Mouse (Mus musculus): Measurements from ENCODE around the gene Dicer1. TPM values are rescaled to one million over a fixed set of nuclear protein-coding genes. Genes with fewer than 3 reads are reported as not detected.

Gene Dicer1
- polyA plus RNA-seq, 1 experiment, result 5.1 TPM

DNA sequence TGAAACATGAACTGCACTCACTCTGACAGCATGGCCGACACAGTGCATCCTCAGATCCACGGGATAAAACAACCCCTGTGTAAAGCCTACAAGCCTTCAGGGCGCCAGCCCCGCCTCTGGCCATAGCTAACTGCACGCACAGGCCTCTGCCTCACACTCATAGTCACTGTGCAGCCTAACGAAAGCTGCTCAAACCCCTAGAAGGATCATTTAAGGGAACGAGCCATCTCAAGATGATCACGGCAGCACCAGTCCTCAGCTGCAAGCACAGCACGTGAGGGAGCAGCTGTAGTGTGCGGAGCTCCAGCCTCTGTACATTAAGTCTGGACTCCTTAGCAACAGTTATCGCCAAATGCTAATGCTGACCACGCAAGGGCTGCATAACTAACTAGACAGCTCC is 58.9 kb downstream of the Dicer1 start:
- H3K36me3 ChIP-seq (ENCODE audit: control insufficient read depth, insufficient read depth), result peaks cover 28% of the 10 kb centered on the region
- no peak overlapping the region for H3K4me2 ChIP-seq (ENCODE audit: low read depth)
- TF ChIP-seq MYOG (IDR thresholded peaks at IDR 0.05; ENCODE audit: control insufficient read depth in 1 of 3, insufficient read depth in 1 of 3, insufficient read length in 2 of 3, low read depth in 2 of 3) (no peak), E2F4 (IDR thresholded peaks at IDR 0.05; ENCODE audit: insufficient read depth) (no peak), MYOD1 (IDR thresholded peaks at IDR 0.05; ENCODE audit: control insufficient read depth in 1 of 3, insufficient read length in 2 of 3, low read depth in 2 of 3) (no peak), TCF12 (IDR thresholded peaks at IDR 0.05; ENCODE audit: insufficient read depth, poor library complexity, severe bottlenecking) (no peak), POLR2AphosphoS2 (IDR thresholded peaks at IDR 0.05; ENCODE audit: insufficient read length, low read depth) (no peak), TCF3 (IDR thresholded peaks at IDR 0.05; ENCODE audit: insufficient read length, low read depth) (no peak), REST (IDR thresholded peaks at IDR 0.05; ENCODE audit: insufficient read depth, insufficient read length) (no peak), CEBPB (IDR thresholded peaks at IDR 0.05; ENCODE audit: insufficient read depth, poor library complexity, severe bottlenecking) (no peak), POLR2A (IDR thresholded peaks at IDR 0.05; ENCODE audit: insufficient read length, low read depth) (no peak), SRF (IDR thresholded peaks at IDR 0.05; ENCODE audit: control insufficient read depth, insufficient read length, low read depth) (no peak), MAX (IDR thresholded peaks at IDR 0.05; ENCODE audit: low read depth) (no peak), USF1 (IDR thresholded peaks at IDR 0.05; ENCODE audit: low read depth) (no peak)
- H3ac ChIP-seq (ENCODE audit: control insufficient read depth, insufficient read length), result no peak overlapping the region
- H3K79me2 ChIP-seq (ENCODE audit: control insufficient read depth, insufficient read depth), result no peaks in the 10 kb centered on the region
- no peak overlapping the region for H3K4me3 ChIP-seq
- H3K27me3 ChIP-seq (ENCODE audit: control insufficient read depth, insufficient read depth, insufficient read length), result no peaks in the 10 kb centered on the region

- TF ChIP-seq E2F4 (IDR thresholded peaks at IDR 0.05; ENCODE audit: insufficient read depth) (no peak), POLR2AphosphoS2 (IDR thresholded peaks at IDR 0.05; ENCODE audit: insufficient read length, low read depth) (no peak), TCF12 (IDR thresholded peaks at IDR 0.05; ENCODE audit: insufficient read depth, poor library complexity, severe bottlenecking) (no peak), MYOG (IDR thresholded peaks at IDR 0.05; ENCODE audit: control insufficient read depth in 1 of 3, insufficient read depth in 1 of 3, insufficient read length in 2 of 3, low read depth in 2 of 3) (no peak), CEBPB (IDR thresholded peaks at IDR 0.05; ENCODE audit: insufficient read depth, poor library complexity, severe bottlenecking) (no peak), SRF (IDR thresholded peaks at IDR 0.05; ENCODE audit: control insufficient read depth, insufficient read length, low read depth) (no peak), POLR2A (IDR thresholded peaks at IDR 0.05; ENCODE audit: insufficient read length, low read depth) (no peak), MAX (IDR thresholded peaks at IDR 0.05; ENCODE audit: low read depth) (no peak), TCF3 (IDR thresholded peaks at IDR 0.05; ENCODE audit: insufficient read length, low read depth) (no peak), REST (IDR thresholded peaks at IDR 0.05; ENCODE audit: insufficient read depth, insufficient read length) (no peak), USF1 (IDR thresholded peaks at IDR 0.05; ENCODE audit: low read depth) (no peak), MYOD1 (IDR thresholded peaks at IDR 0.05; ENCODE audit: control insufficient read depth in 1 of 3, insufficient read length in 2 of 3, low read depth in 2 of 3) (no peak)
- Histone ChIP-seq H3K79me2 (ENCODE audit: control insufficient read depth, insufficient read depth) (no peaks in the 10 kb centered on the region), H3K4me3 (no peak overlapping the region), H3ac (ENCODE audit: control insufficient read depth, insufficient read length) (no peak overlapping the region), H3K4me2 (ENCODE audit: low read depth) (no peak overlapping the region), H3K27me3 (ENCODE audit: control insufficient read depth, insufficient read depth, insufficient read length) (no peaks in the 10 kb centered on the region), H3K36me3 (ENCODE audit: control insufficient read depth, insufficient read depth) (peaks cover 11% of the 10 kb centered on the region)
These were observed 61.3 kb downstream of the Dicer1 start for GRCm38 (mm10) chr12:104690412-104690811.

DNA sequence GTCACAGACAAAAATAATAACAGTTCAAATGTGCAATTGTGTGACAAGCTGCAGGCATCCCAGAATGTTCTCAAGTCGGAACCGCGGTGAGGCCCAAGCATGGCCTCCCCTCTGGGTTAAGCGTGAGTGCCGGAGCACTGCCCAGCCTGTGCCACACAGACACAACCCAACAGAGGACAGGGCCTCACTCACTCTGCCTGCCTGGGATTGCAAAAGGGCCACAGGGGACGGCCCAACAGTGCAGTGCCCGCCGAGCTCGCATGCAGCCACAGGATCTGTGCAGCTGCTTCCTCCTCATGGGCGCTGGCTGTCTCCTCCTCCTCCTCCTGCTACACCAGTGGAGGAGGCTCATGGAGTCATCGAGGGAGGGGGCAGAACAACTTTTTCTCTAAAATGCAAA is 62.9 kb downstream of the Dicer1 start:
- Histone ChIP-seq H3K27me3 (ENCODE audit: control insufficient read depth, insufficient read depth, insufficient read length) (no peaks in the 10 kb centered on the region), H3K4me3 (no peak overlapping the region), H3K36me3 (ENCODE audit: control insufficient read depth, insufficient read depth) (peaks cover 11% of the 10 kb centered on the region), H3K4me2 (ENCODE audit: low read depth) (no peak overlapping the region), H3K79me2 (ENCODE audit: control insufficient read depth, insufficient read depth) (no peaks in the 10 kb centered on the region), H3ac (ENCODE audit: control insufficient read depth, insufficient read length) (no peak overlapping the region)
- no peak for TF ChIP-seq USF1 (IDR thresholded peaks at IDR 0.05; ENCODE audit: low read depth)
- TF ChIP-seq POLR2AphosphoS2 (IDR thresholded peaks at IDR 0.05; ENCODE audit: insufficient read length, low read depth), result peak; percentile 29

- TF ChIP-seq TCF3 (IDR thresholded peaks at IDR 0.05; ENCODE audit: insufficient read length, low read depth) (no peak), E2F4 (IDR thresholded peaks at IDR 0.05; ENCODE audit: insufficient read depth) (no peak), POLR2AphosphoS2 (IDR thresholded peaks at IDR 0.05; ENCODE audit: insufficient read length, low read depth) (no peak), REST (IDR thresholded peaks at IDR 0.05; ENCODE audit: insufficient read depth, insufficient read length) (no peak), MYOG (IDR thresholded peaks at IDR 0.05; ENCODE audit: control insufficient read depth in 1 of 3, insufficient read depth in 1 of 3, insufficient read length in 2 of 3, low read depth in 2 of 3) (no peak), TCF12 (IDR thresholded peaks at IDR 0.05; ENCODE audit: insufficient read depth, poor library complexity, severe bottlenecking) (no peak), POLR2A (IDR thresholded peaks at IDR 0.05; ENCODE audit: insufficient read length, low read depth) (no peak), USF1 (IDR thresholded peaks at IDR 0.05; ENCODE audit: low read depth) (no peak), MAX (IDR thresholded peaks at IDR 0.05; ENCODE audit: low read depth) (no peak), MYOD1 (IDR thresholded peaks at IDR 0.05; ENCODE audit: control insufficient read depth in 1 of 3, insufficient read length in 2 of 3, low read depth in 2 of 3) (no peak), CEBPB (IDR thresholded peaks at IDR 0.05; ENCODE audit: insufficient read depth, poor library complexity, severe bottlenecking) (no peak), SRF (IDR thresholded peaks at IDR 0.05; ENCODE audit: control insufficient read depth, insufficient read length, low read depth) (no peak)
These were observed 67.3 kb downstream of the Dicer1 start for GRCm38 (mm10) chr12:104684411-104684931.

DNA sequence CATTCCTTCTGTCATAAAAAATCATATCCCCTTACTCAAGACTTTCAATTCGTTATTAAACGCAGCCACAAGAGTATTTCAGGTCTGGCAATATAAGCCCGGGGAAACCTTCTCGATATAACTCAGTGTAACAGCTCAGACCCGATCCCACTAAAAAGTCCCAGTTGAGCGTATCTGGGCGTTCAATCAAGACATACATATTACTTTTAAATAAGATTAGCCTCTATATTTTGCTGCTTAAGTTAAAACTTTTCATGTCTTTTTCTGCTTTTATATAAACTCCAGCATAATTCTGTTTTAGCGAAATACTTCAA is 72.0 kb downstream of the Dicer1 start:
- no peak overlapping the region for H3K4me2 ChIP-seq (ENCODE audit: low read depth)
- H3K27me3 ChIP-seq (ENCODE audit: control insufficient read depth, insufficient read depth, insufficient read length), result no peaks in the 10 kb centered on the region
- H3K4me3 ChIP-seq, result no peak overlapping the region
- no peaks in the 10 kb centered on the region for H3K36me3 ChIP-seq (ENCODE audit: control insufficient read depth, insufficient read depth)
- H3ac ChIP-seq (ENCODE audit: control insufficient read depth, insufficient read length), result no peak overlapping the region
- H3K79me2 ChIP-seq (ENCODE audit: control insufficient read depth, insufficient read depth), result no peaks in the 10 kb centered on the region
- TF ChIP-seq TCF3 (IDR thresholded peaks at IDR 0.05; ENCODE audit: insufficient read length, low read depth) (no peak), CEBPB (IDR thresholded peaks at IDR 0.05; ENCODE audit: insufficient read depth, poor library complexity, severe bottlenecking) (no peak), MYOD1 (IDR thresholded peaks at IDR 0.05; ENCODE audit: control insufficient read depth in 1 of 3, insufficient read length in 2 of 3, low read depth in 2 of 3) (no peak), TCF12 (IDR thresholded peaks at IDR 0.05; ENCODE audit: insufficient read depth, poor library complexity, severe bottlenecking) (no peak), SRF (IDR thresholded peaks at IDR 0.05; ENCODE audit: control insufficient read depth, insufficient read length, low read depth) (no peak), USF1 (IDR thresholded peaks at IDR 0.05; ENCODE audit: low read depth) (no peak), E2F4 (IDR thresholded peaks at IDR 0.05; ENCODE audit: insufficient read depth) (no peak), POLR2AphosphoS2 (IDR thresholded peaks at IDR 0.05; ENCODE audit: insufficient read length, low read depth) (no peak), MAX (IDR thresholded peaks at IDR 0.05; ENCODE audit: low read depth) (no peak)

More at GRCm38 (mm10) chr12:104684411-104684931, 67.3 kb downstream of the Dicer1 start:
- H3K4me3 ChIP-seq, result no peak overlapping the region
- no peaks in the 10 kb centered on the region for H3K79me2 ChIP-seq (ENCODE audit: control insufficient read depth, insufficient read depth)
- no peaks in the 10 kb centered on the region for H3K27me3 ChIP-seq (ENCODE audit: control insufficient read depth, insufficient read depth, insufficient read length)
- H3K36me3 ChIP-seq (ENCODE audit: control insufficient read depth, insufficient read depth), result peaks cover 5% of the 10 kb centered on the region
- no peak overlapping the region for H3ac ChIP-seq (ENCODE audit: control insufficient read depth, insufficient read length)
- H3K4me2 ChIP-seq (ENCODE audit: low read depth), result no peak overlapping the region
